Mouse (Mus musculus): Measurements from ENCODE around the gene Fam131c. TPM values are rescaled to one million over a fixed set of nuclear protein-coding genes. Genes with fewer than 3 reads are reported as not detected.
A peak's percentile ranks its signal among the peaks of the same experiment; 100 is the strongest.

Fam131c gene
- polyA plus RNA-seq, 1 experiment from 2014 or later = 49.8 TPM

GRCm38 (mm10) chr4:141348616-141349015 is 19.4 kb upstream of the Fam131c start:
- Histone ChIP-seq H3K9ac (ENCODE audit: low read depth, low read length) (no peak overlapping the region), H3K27ac (ENCODE audit: low read depth, low read length) (no peak overlapping the region), H3K9me3 (ENCODE audit: control insufficient read depth, low read length) (no peaks in the 10 kb centered on the region), H3K27me3 (replicated peaks; ENCODE audit: control insufficient read depth, insufficient read depth, low read length) (no peaks in the 10 kb centered on the region), H3K4me2 (ENCODE audit: low read length) (no peak overlapping the region), H3K36me3 (ENCODE audit: control insufficient read depth, insufficient read depth, low read length) (no peaks in the 10 kb centered on the region), H3K4me3 (ENCODE audit: low read length) (no peak overlapping the region), H3K4me1 (ENCODE audit: control insufficient read depth, insufficient read depth, low read depth, low read length) (no peaks in the 10 kb centered on the region)
- no peak for ATAC-seq
- 66% methylated on average over 11 of the region's 11 CpGs for WGBS

- WGBS = 87% methylated on average over 12 of the region's 12 CpGs
Measured at GRCm38 (mm10) chr4:141350015-141350414, 18.0 kb upstream of the Fam131c start.

GRCm38 (mm10) chr4:141351972-141352371 is 16.0 kb upstream of the Fam131c start:
- WGBS = 60% methylated on average over 7 of the region's 7 CpGs
- no peak overlapping the region for H3K9ac ChIP-seq (ENCODE audit: low read depth, low read length)
- H3K4me1 ChIP-seq (ENCODE audit: control insufficient read depth, insufficient read depth, low read depth, low read length) = no peaks in the 10 kb centered on the region
- H3K4me3 ChIP-seq (ENCODE audit: low read length) = no peak overlapping the region
- H3K4me2 ChIP-seq (ENCODE audit: low read length) = no peak overlapping the region
- H3K36me3 ChIP-seq (ENCODE audit: control insufficient read depth, insufficient read depth, low read length) = no peaks in the 10 kb centered on the region
- H3K9me3 ChIP-seq (ENCODE audit: control insufficient read depth, low read length) = no peaks in the 10 kb centered on the region
- no peaks in the 10 kb centered on the region for H3K27me3 ChIP-seq (replicated peaks; ENCODE audit: control insufficient read depth, insufficient read depth, low read length)
- H3K27ac ChIP-seq (ENCODE audit: low read depth, low read length) = no peak overlapping the region
- no peak for ATAC-seq

More at GRCm38 (mm10) chr4:141350015-141350414, 18.0 kb upstream of the Fam131c start:
- no peaks in the 10 kb centered on the region for H3K4me1 ChIP-seq (ENCODE audit: control insufficient read depth, insufficient read depth, low read depth, low read length)
- no peak overlapping the region for H3K4me2 ChIP-seq (ENCODE audit: low read length)
- no peaks in the 10 kb centered on the region for H3K36me3 ChIP-seq (ENCODE audit: control insufficient read depth, insufficient read depth, low read length)
- no peak overlapping the region for H3K4me3 ChIP-seq (ENCODE audit: low read length)
- H3K9ac ChIP-seq (ENCODE audit: low read depth, low read length) = no peak overlapping the region
- no peaks in the 10 kb centered on the region for H3K27me3 ChIP-seq (replicated peaks; ENCODE audit: control insufficient read depth, insufficient read depth, low read length)
- no peak for ATAC-seq
- no peaks in the 10 kb centered on the region for H3K9me3 ChIP-seq (ENCODE audit: control insufficient read depth, low read length)
- no peak overlapping the region for H3K27ac ChIP-seq (ENCODE audit: low read depth, low read length)

GRCm38 (mm10) chr4:141352986-141353385 is 15.0 kb upstream of the Fam131c start:
- H3K9ac ChIP-seq (ENCODE audit: low read depth, low read length) = no peak overlapping the region
- ATAC-seq = no peak
- WGBS = 81% methylated on average over 5 of the region's 5 CpGs
- H3K4me2 ChIP-seq (ENCODE audit: low read length) = no peak overlapping the region
- no peaks in the 10 kb centered on the region for H3K27me3 ChIP-seq (replicated peaks; ENCODE audit: control insufficient read depth, insufficient read depth, low read length)
- no peaks in the 10 kb centered on the region for H3K4me1 ChIP-seq (ENCODE audit: control insufficient read depth, insufficient read depth, low read depth, low read length)
- no peak overlapping the region for H3K27ac ChIP-seq (ENCODE audit: low read depth, low read length)
- H3K36me3 ChIP-seq (ENCODE audit: control insufficient read depth, insufficient read depth, low read length) = no peaks in the 10 kb centered on the region
- no peaks in the 10 kb centered on the region for H3K9me3 ChIP-seq (ENCODE audit: control insufficient read depth, low read length)
- no peak overlapping the region for H3K4me3 ChIP-seq (ENCODE audit: low read length)

GRCm38 (mm10) chr4:141353868-141354267 is 14.2 kb upstream of the Fam131c start:
- H3K4me2 ChIP-seq (ENCODE audit: low read length) = no peak overlapping the region
- no peak overlapping the region for H3K4me3 ChIP-seq (ENCODE audit: low read length)
- H3K4me1 ChIP-seq (ENCODE audit: control insufficient read depth, insufficient read depth, low read depth, low read length) = no peaks in the 10 kb centered on the region
- H3K9ac ChIP-seq (ENCODE audit: low read depth, low read length) = no peak overlapping the region
- no peaks in the 10 kb centered on the region for H3K9me3 ChIP-seq (ENCODE audit: control insufficient read depth, low read length)
- no peak for ATAC-seq
- no peak overlapping the region for H3K27ac ChIP-seq (ENCODE audit: low read depth, low read length)
- 66% methylated on average over 8 of the region's 8 CpGs for WGBS
- H3K36me3 ChIP-seq (ENCODE audit: control insufficient read depth, insufficient read depth, low read length) = no peaks in the 10 kb centered on the region
- no peaks in the 10 kb centered on the region for H3K27me3 ChIP-seq (replicated peaks; ENCODE audit: control insufficient read depth, insufficient read depth, low read length)

- H3K9me3 ChIP-seq (ENCODE audit: control insufficient read depth, low read length) = no peaks in the 10 kb centered on the region
- no peak overlapping the region for H3K4me2 ChIP-seq (ENCODE audit: low read length)
- no peak overlapping the region for H3K9ac ChIP-seq (ENCODE audit: low read depth, low read length)
- H3K4me1 ChIP-seq (ENCODE audit: control insufficient read depth, insufficient read depth, low read depth, low read length) = peaks cover 2% of the 10 kb centered on the region; the same call in 1 of the 2 replicates
- ATAC-seq = no peak
- 0 out of 2 replicates have a peak, but pooled peaks cover 2% of the 10 kb centered on the region for H3K27me3 ChIP-seq (replicated peaks; ENCODE audit: control insufficient read depth, insufficient read depth, low read length)
- H3K4me3 ChIP-seq (ENCODE audit: low read length) = no peak overlapping the region
- no peaks in the 10 kb centered on the region for H3K36me3 ChIP-seq (ENCODE audit: control insufficient read depth, insufficient read depth, low read length)
- no peak overlapping the region for H3K27ac ChIP-seq (ENCODE audit: low read depth, low read length)
Measured at GRCm38 (mm10) chr4:141357811-141358210, 10.2 kb upstream of the Fam131c start.

GRCm38 (mm10) chr4:141359222-141359621 is 8.8 kb upstream of the Fam131c start:
- Histone ChIP-seq H3K9ac (ENCODE audit: low read depth, low read length) (no peak overlapping the region), H3K36me3 (ENCODE audit: control insufficient read depth, insufficient read depth, low read length) (no peaks in the 10 kb centered on the region), H3K4me1 (ENCODE audit: control insufficient read depth, insufficient read depth, low read depth, low read length) (peaks cover 2% of the 10 kb centered on the region; the same call in 1 of the 2 replicates), H3K27ac (ENCODE audit: low read depth, low read length) (no peak overlapping the region), H3K9me3 (ENCODE audit: control insufficient read depth, low read length) (no peaks in the 10 kb centered on the region), H3K4me3 (ENCODE audit: low read length) (no peak overlapping the region), H3K27me3 (replicated peaks; ENCODE audit: control insufficient read depth, insufficient read depth, low read length) (peaks cover 4% of the 10 kb centered on the region), H3K4me2 (ENCODE audit: low read length) (no peak overlapping the region)
- no peak for ATAC-seq
- 87% methylated on average over 6 of the region's 6 CpGs for WGBS

- no peak for ATAC-seq
- Histone ChIP-seq H3K27ac (ENCODE audit: low read depth, low read length) (no peak overlapping the region), H3K9ac (ENCODE audit: low read depth, low read length) (no peak overlapping the region), H3K9me3 (ENCODE audit: control insufficient read depth, low read length) (no peaks in the 10 kb centered on the region), H3K27me3 (replicated peaks; ENCODE audit: control insufficient read depth, insufficient read depth, low read length) (peaks cover 10% of the 10 kb centered on the region), H3K4me1 (ENCODE audit: control insufficient read depth, insufficient read depth, low read depth, low read length) (peaks cover 2% of the 10 kb centered on the region; the same call in 1 of the 2 replicates), H3K36me3 (ENCODE audit: control insufficient read depth, insufficient read depth, low read length) (no peaks in the 10 kb centered on the region), H3K4me2 (ENCODE audit: low read length) (no peak overlapping the region), H3K4me3 (ENCODE audit: low read length) (no peak overlapping the region)
- WGBS = 30% methylated on average over 7 of the region's 7 CpGs
Measured at GRCm38 (mm10) chr4:141360846-141361245, 7.2 kb upstream of the Fam131c start.

- WGBS = 25% methylated on average over 11 of the region's 11 CpGs
- Histone ChIP-seq H3K4me2 (ENCODE audit: low read length) (no peak overlapping the region), H3K36me3 (ENCODE audit: control insufficient read depth, insufficient read depth, low read length) (no peaks in the 10 kb centered on the region), H3K9me3 (ENCODE audit: control insufficient read depth, low read length) (no peaks in the 10 kb centered on the region), H3K9ac (ENCODE audit: low read depth, low read length) (no peak overlapping the region; the same call in 1 of the 2 replicates), H3K27ac (ENCODE audit: low read depth, low read length) (no peak overlapping the region), H3K27me3 (replicated peaks; ENCODE audit: control insufficient read depth, insufficient read depth, low read length) (peaks cover 17% of the 10 kb centered on the region), H3K4me3 (ENCODE audit: low read length) (no peak overlapping the region), H3K4me1 (ENCODE audit: control insufficient read depth, insufficient read depth, low read depth, low read length) (peaks cover 6% of the 10 kb centered on the region; the same call in 1 of the 2 replicates)
- ATAC-seq = 0 out of 2 replicates have a peak, but pooled peaks have one; percentile 28
Measured at GRCm38 (mm10) chr4:141362937-141363548, 5.0 kb upstream of the Fam131c start.
